Mouse (Mus musculus) spleen, adult 2 months (tissue): ENCODE data around the gene Gpr135.

Experiments
- CTCF ChIP-seq: fragments of 200-500 bp; IDR thresholded peaks from 2 replicates; pipeline ENCODE4 v1.5.1; 2011; ENCODE audit warnings: mild to moderate bottlenecking, inconsistent platforms; ENCODE audit not compliant: insufficient read depth, insufficient read length, insufficient replicate concordance; ENCODE audit errors: extremely low read depth
- POLR2A ChIP-seq: fragments of 200-500 bp; IDR thresholded peaks from 2 replicates; pipeline ENCODE4 v1.6.1; 2011; ENCODE audit warnings: low read depth, low read length, inconsistent platforms

DNA sequence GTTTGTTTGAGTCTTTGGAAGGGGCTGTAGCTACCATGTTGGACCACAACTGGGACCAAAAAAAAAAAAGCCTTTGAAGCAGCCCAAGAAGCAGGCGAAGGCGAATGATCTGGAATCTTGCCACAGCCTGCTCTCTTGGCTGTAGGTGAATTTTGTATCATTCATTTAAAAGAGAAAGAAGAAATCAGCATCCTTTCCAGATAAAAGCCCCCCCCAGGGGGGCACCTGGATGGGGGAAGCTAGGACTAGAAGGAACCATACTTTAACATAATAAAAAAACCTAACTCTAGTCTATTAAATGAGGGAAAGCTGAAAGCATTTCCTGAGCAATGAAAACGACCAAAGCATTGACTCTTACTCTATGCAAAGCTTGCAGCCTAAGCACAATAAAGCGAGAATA lies 20.1 kb downstream of the Gpr135 start:
- TF ChIP-seq CTCF = no peak
- no peak for TF ChIP-seq POLR2A
